Mouse (Mus musculus) myocyte (in vitro differentiated cells): ENCODE measurements around the gene Bdh1. TPM values are rescaled to one million over a fixed set of nuclear protein-coding genes. Genes with fewer than 3 reads are reported as not detected.

Experiments
- H3K27me3 ChIP-seq: one replicate; pipeline ENCODE4 v1.6.1; 2011; ENCODE audit not compliant: control insufficient read depth, insufficient read depth, insufficient read length
- H3K36me3 ChIP-seq: one replicate; pipeline ENCODE4 v1.6.1; 2011; ENCODE audit not compliant: control insufficient read depth, insufficient read depth
- H3K4me2 ChIP-seq: one replicate; pipeline ENCODE4 v1.6.1; 2011; ENCODE audit warnings: low read depth, control low read depth
- H3K4me3 ChIP-seq: one replicate; pipeline ENCODE4 v1.5.1; 2011; ENCODE audit warnings: mild to moderate bottlenecking, control low read depth, moderate library complexity
- H3K79me2 ChIP-seq: one replicate; pipeline ENCODE4 v1.6.1; 2011; ENCODE audit not compliant: control insufficient read depth, insufficient read depth
- H3ac ChIP-seq: one replicate; pipeline ENCODE4 v1.6.1; 2011; ENCODE audit not compliant: control insufficient read depth, insufficient read length
- CEBPB ChIP-seq: IDR thresholded peaks from 2 replicates; pipeline ENCODE4 v1.6.1; 2011; ENCODE audit warnings: mild to moderate bottlenecking, moderate library complexity; ENCODE audit not compliant: poor library complexity, insufficient read depth, severe bottlenecking
- E2F4 ChIP-seq: IDR thresholded peaks from one replicate; pipeline ENCODE4 v1.6.1; 2011; ENCODE audit warnings: mild to moderate bottlenecking, control low read depth, moderate library complexity; ENCODE audit not compliant: insufficient read depth
- MAX ChIP-seq: IDR thresholded peaks from one replicate; pipeline ENCODE4 v1.6.1; 2011; ENCODE audit warnings: low read depth, mild to moderate bottlenecking, control low read depth
- MYOD1 ChIP-seq, 3 experiments: IDR thresholded peaks; one replicate each; pipeline ENCODE4 v1.6.1; 2011; ENCODE audit warnings: control low read depth in 2 of 3, low read depth in 2 of 3, mild to moderate bottlenecking in 2 of 3, moderate library complexity in 1 of 3; ENCODE audit not compliant: insufficient read length in 2 of 3, control insufficient read depth in 1 of 3
- MYOG ChIP-seq, 3 experiments: IDR thresholded peaks; one replicate each; pipeline ENCODE4 v1.6.1; 2011; ENCODE audit warnings: control low read depth in 2 of 3, low read depth in 2 of 3, mild to moderate bottlenecking in 2 of 3; ENCODE audit not compliant: insufficient read length in 2 of 3, control insufficient read depth in 1 of 3, insufficient read depth in 1 of 3
- POLR2A ChIP-seq: IDR thresholded peaks from one replicate; pipeline ENCODE4 v1.6.1; 2011; ENCODE audit warnings: low read depth, mild to moderate bottlenecking, control low read depth, moderate library complexity; ENCODE audit not compliant: insufficient read length
- POLR2AphosphoS2 ChIP-seq: IDR thresholded peaks from one replicate; pipeline ENCODE4 v1.6.1; 2011; ENCODE audit warnings: low read depth, control low read depth; ENCODE audit not compliant: insufficient read length
- REST ChIP-seq: IDR thresholded peaks from one replicate; pipeline ENCODE4 v1.6.1; 2011; ENCODE audit warnings: mild to moderate bottlenecking, control low read depth, moderate library complexity; ENCODE audit not compliant: insufficient read depth, insufficient read length
- SRF ChIP-seq: IDR thresholded peaks from one replicate; pipeline ENCODE4 v1.6.1; 2011; ENCODE audit warnings: low read depth; ENCODE audit not compliant: control insufficient read depth, insufficient read length
- TCF12 ChIP-seq: IDR thresholded peaks from one replicate; pipeline ENCODE4 v1.6.1; 2011; ENCODE audit warnings: mild to moderate bottlenecking, control low read depth; ENCODE audit not compliant: poor library complexity, insufficient read depth, severe bottlenecking
- TCF3 ChIP-seq: IDR thresholded peaks from one replicate; pipeline ENCODE4 v1.6.1; 2011; ENCODE audit warnings: low read depth, control low read depth; ENCODE audit not compliant: insufficient read length
- USF1 ChIP-seq: IDR thresholded peaks from one replicate; pipeline ENCODE4 v1.6.1; 2011; ENCODE audit warnings: low read depth, mild to moderate bottlenecking, control low read depth, moderate library complexity
- polyA plus RNA-seq: library from polyadenylated mRNA; unstranded; fragments of >200 nt; fragmentation: generic; extraction: Trizol; gene quantifications from one replicate; pipeline ENCODE4 v1.2.1, GENCODE M21; 2012; ENCODE audit warnings: missing spikeins

Bdh1 gene
- polyA plus RNA-seq, 1 experiment = 0.11 TPM

DNA sequence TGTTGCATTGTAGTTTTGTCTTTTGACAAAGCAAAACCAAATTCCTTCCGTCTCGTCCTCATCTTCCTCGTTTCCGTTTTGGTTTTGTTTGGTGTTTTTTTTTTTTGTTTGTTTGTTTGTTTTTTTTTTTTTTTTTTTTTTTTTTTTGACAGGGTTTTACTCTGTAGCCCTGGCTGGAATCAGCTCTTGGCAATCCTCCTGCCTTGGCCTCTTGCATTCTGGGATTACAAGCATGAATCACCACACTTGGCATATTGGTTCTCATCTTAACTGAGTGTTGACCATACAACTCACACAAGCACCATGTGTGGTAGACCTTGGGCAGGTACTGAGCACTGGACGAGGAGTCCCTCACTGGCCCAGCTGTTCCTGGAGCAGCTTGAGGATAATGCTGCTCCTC lies 63.3 kb downstream of the Bdh1 start:
- Histone ChIP-seq H3K27me3 (no peaks in the 10 kb centered on the region), H3K36me3 (no peaks in the 10 kb centered on the region), H3ac (no peak overlapping the region), H3K79me2 (no peaks in the 10 kb centered on the region), H3K4me2 (no peak overlapping the region), H3K4me3 (no peak overlapping the region)
- no peak for TF ChIP-seq POLR2AphosphoS2
- TF ChIP-seq MAX = no peak
- TF ChIP-seq TCF3 = no peak
- TF ChIP-seq POLR2A = no peak
- no peak for TF ChIP-seq E2F4
- no peak for TF ChIP-seq MYOG (IDR thresholded peaks at IDR 0.05; ENCODE audit: control insufficient read depth in 1 of 3, insufficient read depth in 1 of 3, insufficient read length in 2 of 3, low read depth in 2 of 3)
- TF ChIP-seq MYOD1 (IDR thresholded peaks at IDR 0.05; ENCODE audit: control insufficient read depth in 1 of 3, insufficient read length in 2 of 3, low read depth in 2 of 3) = no peak
- no peak for TF ChIP-seq TCF12
- no peak for TF ChIP-seq REST
- no peak for TF ChIP-seq CEBPB
- no peak for TF ChIP-seq USF1
- TF ChIP-seq SRF = no peak

DNA sequence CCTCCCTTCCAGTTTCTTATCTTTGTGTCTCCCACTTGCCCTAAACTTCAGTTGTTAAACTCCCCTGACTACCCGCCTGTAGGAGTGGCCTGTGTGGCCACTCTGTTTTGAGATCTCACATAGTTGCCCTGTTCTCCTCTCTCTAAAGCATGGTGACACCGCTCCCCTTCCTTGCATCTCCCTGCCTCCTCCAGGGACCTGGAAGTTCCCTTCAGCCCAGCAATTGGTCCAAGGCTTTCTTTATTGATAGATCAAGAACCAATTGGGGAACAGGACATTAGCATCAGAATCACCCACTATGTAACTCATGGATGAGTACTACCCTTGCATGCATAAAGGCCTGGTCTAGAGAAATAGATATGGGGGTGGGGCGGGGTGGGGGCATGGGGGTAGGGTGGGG lies 65.2 kb downstream of the Bdh1 start:
- Histone ChIP-seq H3ac (no peak overlapping the region), H3K36me3 (no peaks in the 10 kb centered on the region), H3K79me2 (no peaks in the 10 kb centered on the region), H3K4me2 (no peak overlapping the region), H3K4me3 (no peak overlapping the region), H3K27me3 (no peaks in the 10 kb centered on the region)
- TF ChIP-seq MAX (no peak), USF1 (no peak), MYOG (IDR thresholded peaks at IDR 0.05; ENCODE audit: control insufficient read depth in 1 of 3, insufficient read depth in 1 of 3, insufficient read length in 2 of 3, low read depth in 2 of 3) (no peak), REST (no peak), TCF12 (no peak), TCF3 (no peak), E2F4 (no peak)

GRCm38 (mm10) chr16:31489096-31489495 lies 67.0 kb downstream of the Bdh1 start:
- H3K79me2 ChIP-seq = no peaks in the 10 kb centered on the region
- H3K36me3 ChIP-seq = no peaks in the 10 kb centered on the region
- H3ac ChIP-seq = no peak overlapping the region
- no peaks in the 10 kb centered on the region for H3K27me3 ChIP-seq
- peak overlapping the region; percentile 68 for H3K4me2 ChIP-seq
- TF ChIP-seq TCF12 (no peak), MYOD1 (IDR thresholded peaks at IDR 0.05; ENCODE audit: control insufficient read depth in 1 of 3, insufficient read length in 2 of 3, low read depth in 2 of 3) (peak in 2 of 3 experiments; percentile 70 to 77), MYOG (IDR thresholded peaks at IDR 0.05; ENCODE audit: control insufficient read depth in 1 of 3, insufficient read depth in 1 of 3, insufficient read length in 2 of 3, low read depth in 2 of 3) (peak in 1 of 3 experiments; percentile 68)
- H3K4me3 ChIP-seq = no peak overlapping the region

GRCm38 (mm10) chr16:31490967-31491366 lies 68.9 kb downstream of the Bdh1 start:
- H3K27me3 ChIP-seq = no peaks in the 10 kb centered on the region

GRCm38 (mm10) chr16:31492921-31493549 lies 71.0 kb downstream of the Bdh1 start:
- TF ChIP-seq CEBPB = no peak
- no peak overlapping the region for H3K4me2 ChIP-seq

More at GRCm38 (mm10) chr16:31490967-31491366, 68.9 kb downstream of the Bdh1 start:
- no peak for TF ChIP-seq TCF3
- TF ChIP-seq REST = no peak
- no peak for TF ChIP-seq MAX
- no peak for TF ChIP-seq CEBPB
- TF ChIP-seq E2F4 = no peak
- TF ChIP-seq MYOD1 (IDR thresholded peaks at IDR 0.05; ENCODE audit: control insufficient read depth in 1 of 3, insufficient read length in 2 of 3, low read depth in 2 of 3) = no peak
- TF ChIP-seq TCF12 = no peak
- TF ChIP-seq POLR2A = no peak
- TF ChIP-seq MYOG (IDR thresholded peaks at IDR 0.05; ENCODE audit: control insufficient read depth in 1 of 3, insufficient read depth in 1 of 3, insufficient read length in 2 of 3, low read depth in 2 of 3) = no peak
- TF ChIP-seq USF1 = no peak
- TF ChIP-seq POLR2AphosphoS2 = no peak
- TF ChIP-seq SRF = no peak
- Histone ChIP-seq H3K79me2 (no peaks in the 10 kb centered on the region), H3K36me3 (no peaks in the 10 kb centered on the region), H3K4me2 (no peak overlapping the region), H3ac (no peak overlapping the region), H3K4me3 (no peak overlapping the region)

More at GRCm38 (mm10) chr16:31492921-31493549, 71.0 kb downstream of the Bdh1 start:
- H3K4me3 ChIP-seq = no peak overlapping the region
- no peak overlapping the region for H3ac ChIP-seq
- H3K79me2 ChIP-seq = no peaks in the 10 kb centered on the region
- H3K36me3 ChIP-seq = no peaks in the 10 kb centered on the region
- no peaks in the 10 kb centered on the region for H3K27me3 ChIP-seq
